Mouse (Mus musculus): ENCODE results near the gene Parp16. TPM values are rescaled to one million over a fixed set of nuclear protein-coding genes. Genes with fewer than 3 reads are reported as not detected.

Parp16 gene
- polyA plus RNA-seq, 1 experiment from 2014 or later, result 6.1 TPM

DNA sequence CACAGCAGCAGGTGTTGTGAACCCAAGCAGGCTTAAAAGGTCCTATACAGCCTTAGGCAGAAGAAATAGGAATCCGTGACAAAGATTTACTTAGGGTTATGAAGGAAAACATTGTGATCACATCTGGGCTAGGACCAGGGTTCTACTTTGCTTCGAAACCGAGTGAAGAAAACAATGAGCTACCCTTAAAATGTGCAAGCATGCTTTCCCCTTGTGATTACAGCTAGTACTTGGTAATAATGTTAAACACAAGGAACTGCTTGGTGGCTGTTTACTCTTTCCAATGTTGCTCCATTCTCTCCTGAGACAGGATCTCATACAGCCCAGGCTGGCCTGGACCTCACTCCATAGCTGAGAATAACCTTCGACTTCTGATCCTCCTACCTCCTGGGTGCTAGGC lies 34.0 kb upstream of the Parp16 start:
- peaks cover 66% of the 10 kb centered on the region for H3K4me1 ChIP-seq (ENCODE audit: control insufficient read depth, insufficient read depth, low read length)
- H3K9me3 ChIP-seq (ENCODE audit: control insufficient read depth, low read length), result no peaks in the 10 kb centered on the region
- 27% methylated on average over 4 of the region's 4 CpGs for WGBS
- no peaks in the 10 kb centered on the region; the same call in 1 of the 2 replicates for H3K36me3 ChIP-seq (ENCODE audit: control insufficient read depth, insufficient read depth, low read length)
- H3K4me3 ChIP-seq (ENCODE audit: low read depth, low read length), result no peak overlapping the region
- no peak overlapping the region; the same call in 1 of the 2 replicates for H3K4me2 ChIP-seq (ENCODE audit: low read depth)
- DNase-seq (ENCODE audit: low spot score) (no peak), ATAC-seq (ENCODE audit: insufficient read depth, low FRiP score, low TSS enrichment) (no peak)
- no peak overlapping the region for H3K9ac ChIP-seq (ENCODE audit: low read length)
- no peaks in the 10 kb centered on the region for H3K27me3 ChIP-seq (ENCODE audit: control insufficient read depth, insufficient read depth, low read length)
- peak overlapping the region; percentile 90 for H3K27ac ChIP-seq (ENCODE audit: low read depth, low read length)

DNA sequence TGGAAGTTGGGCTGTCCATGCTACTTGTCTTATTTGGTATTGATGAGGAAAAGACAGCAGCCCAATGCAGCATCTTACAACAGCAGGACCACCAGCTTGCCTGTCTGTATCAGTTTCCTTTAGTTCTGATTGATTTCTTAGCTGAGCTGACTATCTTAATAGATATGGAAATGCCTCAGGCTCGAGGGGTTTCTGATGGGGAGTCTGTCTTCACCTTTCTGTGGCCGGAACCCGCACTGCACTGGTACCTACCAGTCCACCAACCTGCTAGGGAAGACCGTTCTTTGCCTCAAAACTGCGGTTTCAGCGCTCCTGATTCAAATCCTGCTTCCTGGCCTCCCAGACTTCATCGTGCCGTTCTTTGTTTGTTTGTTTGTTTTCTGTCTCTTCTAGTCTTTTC lies 33.3 kb upstream of the Parp16 start:
- no peak for DNase-seq (ENCODE audit: low spot score)
- H3K27ac ChIP-seq (ENCODE audit: low read depth, low read length), result peak overlapping the region; percentile 90
- WGBS, result 13% methylated on average over 8 of the region's 8 CpGs
- H3K4me1 ChIP-seq (ENCODE audit: control insufficient read depth, insufficient read depth, low read length), result peaks cover 65% of the 10 kb centered on the region
- no peaks in the 10 kb centered on the region; the same call in 1 of the 2 replicates for H3K36me3 ChIP-seq (ENCODE audit: control insufficient read depth, insufficient read depth, low read length)
- H3K9me3 ChIP-seq (ENCODE audit: control insufficient read depth, low read length), result no peaks in the 10 kb centered on the region
- no peak overlapping the region for H3K4me3 ChIP-seq (ENCODE audit: low read depth, low read length)
- peak overlapping the region; percentile 40 for H3K9ac ChIP-seq (ENCODE audit: low read length)
- no peaks in the 10 kb centered on the region for H3K27me3 ChIP-seq (ENCODE audit: control insufficient read depth, insufficient read depth, low read length)
- H3K4me2 ChIP-seq (ENCODE audit: low read depth), result peak overlapping the region; percentile 59
- ATAC-seq (ENCODE audit: insufficient read depth, low FRiP score, low TSS enrichment), result no peak

DNA sequence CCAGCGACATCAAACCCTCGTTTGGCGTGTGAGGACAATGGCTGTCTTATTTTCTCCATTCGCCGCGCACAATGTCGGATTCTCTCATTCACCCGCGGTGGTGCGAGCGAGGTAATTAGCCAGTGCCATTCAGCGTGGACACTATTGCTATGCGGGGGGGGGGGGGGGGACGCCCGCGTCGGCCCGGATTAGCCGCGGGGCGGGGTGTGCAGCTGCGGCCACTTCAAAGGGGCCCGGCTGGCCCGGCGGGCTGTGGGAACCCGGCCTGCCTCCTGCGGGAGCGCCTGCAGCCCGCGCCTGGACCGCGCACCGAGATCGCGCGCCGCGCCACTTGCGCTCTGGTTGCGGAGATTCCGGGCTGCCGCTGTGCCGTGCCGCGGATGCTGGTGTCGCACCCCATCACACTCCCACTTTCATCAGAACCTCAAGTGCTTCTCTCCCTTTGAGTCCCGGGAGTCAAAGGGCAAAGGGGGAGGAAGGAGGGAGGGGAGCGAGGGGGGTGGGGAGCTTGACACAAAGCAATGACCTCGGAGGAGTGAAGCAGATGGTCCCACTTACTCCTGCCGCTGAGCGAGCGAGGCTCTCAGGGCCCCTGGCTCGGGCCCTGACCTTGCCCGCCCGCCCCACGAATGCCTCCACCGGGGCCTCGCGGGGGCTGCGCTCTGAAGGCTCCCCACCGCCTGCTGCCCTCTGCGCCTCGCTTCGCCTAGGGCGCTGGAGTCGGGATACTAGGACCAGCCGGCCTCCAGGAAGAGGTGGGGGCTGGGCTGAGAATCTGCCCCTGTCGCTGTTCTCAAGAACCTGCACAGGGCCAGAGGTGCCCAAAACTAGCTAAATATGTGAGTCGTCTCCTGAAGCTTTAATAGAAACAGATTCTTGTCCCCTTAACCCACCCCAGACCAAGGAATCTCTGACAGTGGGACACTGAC lies 32.2 kb upstream of the Parp16 start:
- Histone ChIP-seq H3K4me1 (ENCODE audit: control insufficient read depth, insufficient read depth, low read length) (peaks cover 58% of the 10 kb centered on the region), H3K9me3 (ENCODE audit: control insufficient read depth, low read length) (no peaks in the 10 kb centered on the region), H3K27me3 (ENCODE audit: control insufficient read depth, insufficient read depth, low read length) (no peaks in the 10 kb centered on the region), H3K9ac (ENCODE audit: low read length) (peak overlapping the region; percentile 40), H3K4me3 (ENCODE audit: low read depth, low read length) (peak overlapping the region; percentile 28), H3K4me2 (ENCODE audit: low read depth) (peak overlapping the region; percentile 59), H3K36me3 (ENCODE audit: control insufficient read depth, insufficient read depth, low read length) (no peaks in the 10 kb centered on the region; the same call in 1 of the 2 replicates), H3K27ac (ENCODE audit: low read depth, low read length) (peak overlapping the region; percentile 90)
- under 1% methylated on average over 43 of the region's 69 CpGs for WGBS
- DNase-seq (ENCODE audit: low spot score) (peak; percentile 89), ATAC-seq (ENCODE audit: insufficient read depth, low FRiP score, low TSS enrichment) (peak; percentile 92)

DNA sequence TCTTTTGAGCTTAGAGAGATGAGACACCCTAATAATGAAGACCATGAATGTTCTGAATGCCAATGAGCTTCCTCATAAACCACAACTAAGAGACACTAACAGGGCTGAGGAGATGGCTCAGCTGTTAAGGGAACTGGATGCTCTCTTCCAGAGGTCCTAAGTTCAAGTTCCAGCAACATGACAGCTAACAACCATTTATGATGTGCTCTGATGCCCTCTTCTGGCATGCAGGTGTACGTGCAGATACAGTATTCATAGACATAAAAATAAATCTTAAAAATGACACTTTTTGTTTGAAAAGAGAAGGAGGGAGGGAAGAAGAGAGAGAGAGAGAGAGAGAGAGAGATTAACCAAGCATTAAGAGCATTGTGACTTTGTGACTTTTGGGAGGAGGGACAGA lies 30.3 kb upstream of the Parp16 start:
- no peaks in the 10 kb centered on the region for H3K27me3 ChIP-seq (ENCODE audit: control insufficient read depth, insufficient read depth, low read length)
- H3K4me1 ChIP-seq (ENCODE audit: control insufficient read depth, insufficient read depth, low read length), result peaks cover 63% of the 10 kb centered on the region
- DNase-seq (ENCODE audit: low spot score) (no peak), ATAC-seq (ENCODE audit: insufficient read depth, low FRiP score, low TSS enrichment) (no peak)
- H3K4me2 ChIP-seq (ENCODE audit: low read depth), result no peak overlapping the region
- no peak overlapping the region for H3K4me3 ChIP-seq (ENCODE audit: low read depth, low read length)
- no peaks in the 10 kb centered on the region for H3K36me3 ChIP-seq (ENCODE audit: control insufficient read depth, insufficient read depth, low read length)
- WGBS, result 29% methylated on average over 1 of the region's 1 CpGs
- no peak overlapping the region for H3K9ac ChIP-seq (ENCODE audit: low read length)
- no peak overlapping the region for H3K27ac ChIP-seq (ENCODE audit: low read depth, low read length)
- no peaks in the 10 kb centered on the region for H3K9me3 ChIP-seq (ENCODE audit: control insufficient read depth, low read length)

DNA sequence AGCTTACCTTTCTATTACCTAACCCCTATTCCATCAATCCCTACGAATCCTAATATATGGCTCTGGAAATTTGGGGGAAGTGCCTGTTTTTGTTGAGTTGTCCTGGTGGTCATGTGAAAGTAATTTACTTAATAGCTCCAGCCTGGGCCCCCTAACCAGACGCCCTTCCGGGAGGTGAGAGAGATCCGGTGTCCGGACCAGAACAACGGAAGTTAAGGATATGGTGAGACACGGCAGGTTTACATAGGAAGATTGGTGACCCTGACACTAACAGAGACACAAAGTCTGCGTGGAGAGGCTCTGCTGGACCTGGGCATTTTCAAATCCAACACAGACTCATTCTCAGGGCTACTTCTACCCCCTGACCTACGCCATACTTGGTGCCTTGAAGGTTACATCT lies 28.8 kb upstream of the Parp16 start:
- Histone ChIP-seq H3K27ac (ENCODE audit: low read depth, low read length) (peak overlapping the region; percentile 34; the same call in 1 of the 2 replicates), H3K9ac (ENCODE audit: low read length) (no peak overlapping the region), H3K9me3 (ENCODE audit: control insufficient read depth, low read length) (no peaks in the 10 kb centered on the region), H3K27me3 (ENCODE audit: control insufficient read depth, insufficient read depth, low read length) (no peaks in the 10 kb centered on the region), H3K4me2 (ENCODE audit: low read depth) (no peak overlapping the region), H3K4me1 (ENCODE audit: control insufficient read depth, insufficient read depth, low read length) (peaks cover 51% of the 10 kb centered on the region), H3K4me3 (ENCODE audit: low read depth, low read length) (no peak overlapping the region), H3K36me3 (ENCODE audit: control insufficient read depth, insufficient read depth, low read length) (no peaks in the 10 kb centered on the region)
- no peak for DNase-seq (ENCODE audit: low spot score)
- WGBS, result 34% methylated on average over 9 of the region's 9 CpGs
- no peak for ATAC-seq (ENCODE audit: insufficient read depth, low FRiP score, low TSS enrichment)

- no peaks in the 10 kb centered on the region for H3K9me3 ChIP-seq (ENCODE audit: control insufficient read depth, low read length)
- no peak overlapping the region for H3K4me3 ChIP-seq (ENCODE audit: low read depth, low read length)
- H3K4me2 ChIP-seq (ENCODE audit: low read depth), result 0 out of 2 replicates have a peak overlapping the region, but pooled peaks have one; percentile 8
- peaks cover 41% of the 10 kb centered on the region for H3K4me1 ChIP-seq (ENCODE audit: control insufficient read depth, insufficient read depth, low read length)
- no peak overlapping the region for H3K9ac ChIP-seq (ENCODE audit: low read length)
- H3K27ac ChIP-seq (ENCODE audit: low read depth, low read length), result peak overlapping the region; percentile 69
- ATAC-seq (ENCODE audit: insufficient read depth, low FRiP score, low TSS enrichment) (peak; percentile 58; the same call in 1 of the 2 replicates), DNase-seq (ENCODE audit: low spot score) (no peak)
- H3K27me3 ChIP-seq (ENCODE audit: control insufficient read depth, insufficient read depth, low read length), result no peaks in the 10 kb centered on the region
- H3K36me3 ChIP-seq (ENCODE audit: control insufficient read depth, insufficient read depth, low read length), result no peaks in the 10 kb centered on the region
- WGBS, result 27% methylated on average over 4 of the region's 6 CpGs
Observed at GRCm38 (mm10) chr9:65168534-65168933, 26.6 kb upstream of the Parp16 start.

GRCm38 (mm10) chr9:65168952-65169351 lies 26.2 kb upstream of the Parp16 start:
- no peak for DNase-seq (ENCODE audit: low spot score)
- Histone ChIP-seq H3K4me3 (ENCODE audit: low read depth, low read length) (0 out of 2 replicates have a peak overlapping the region, but pooled peaks have one; percentile 2), H3K4me1 (ENCODE audit: control insufficient read depth, insufficient read depth, low read length) (peaks cover 41% of the 10 kb centered on the region), H3K36me3 (ENCODE audit: control insufficient read depth, insufficient read depth, low read length) (no peaks in the 10 kb centered on the region), H3K27ac (ENCODE audit: low read depth, low read length) (peak overlapping the region; percentile 69), H3K9me3 (ENCODE audit: control insufficient read depth, low read length) (no peaks in the 10 kb centered on the region), H3K4me2 (ENCODE audit: low read depth) (0 out of 2 replicates have a peak overlapping the region, but pooled peaks have one; percentile 12), H3K27me3 (ENCODE audit: control insufficient read depth, insufficient read depth, low read length) (no peaks in the 10 kb centered on the region), H3K9ac (ENCODE audit: low read length) (no peak overlapping the region)
- WGBS, result 9% methylated on average over 4 of the region's 4 CpGs
- ATAC-seq (ENCODE audit: insufficient read depth, low FRiP score, low TSS enrichment), result peak; percentile 45

DNA sequence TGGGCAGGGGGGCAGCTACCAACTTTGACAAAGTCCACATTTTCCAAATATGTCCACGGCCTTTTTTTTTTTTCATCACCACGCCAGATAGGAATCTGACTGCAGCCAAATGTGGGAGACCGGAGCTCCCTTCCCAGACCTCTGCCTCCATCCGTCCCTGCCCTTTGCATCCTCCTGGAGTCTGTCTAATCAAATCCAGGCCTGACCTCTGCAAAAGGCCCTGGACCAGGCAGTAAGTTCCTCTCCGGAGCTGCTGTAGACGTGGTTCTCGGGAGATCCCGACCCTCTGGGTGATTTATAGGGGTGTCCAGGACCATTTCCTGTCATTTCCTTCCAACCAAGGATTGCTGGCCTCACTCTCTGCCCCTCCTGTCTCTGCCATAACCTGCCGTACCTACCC lies 22.5 kb upstream of the Parp16 start:
- no peak overlapping the region for H3K4me3 ChIP-seq (ENCODE audit: low read depth, low read length)
- no peaks in the 10 kb centered on the region for H3K9me3 ChIP-seq (ENCODE audit: control insufficient read depth, low read length)
- no peaks in the 10 kb centered on the region for H3K27me3 ChIP-seq (ENCODE audit: control insufficient read depth, insufficient read depth, low read length)
- WGBS, result 35% methylated on average over 9 of the region's 9 CpGs
- H3K27ac ChIP-seq (ENCODE audit: low read depth, low read length), result no peak overlapping the region
- peaks cover 3% of the 10 kb centered on the region for H3K36me3 ChIP-seq (ENCODE audit: control insufficient read depth, insufficient read depth, low read length)
- DNase-seq (ENCODE audit: low spot score), result no peak
- 0 out of 2 replicates have a peak overlapping the region, but pooled peaks have one; percentile 4 for H3K9ac ChIP-seq (ENCODE audit: low read length)
- H3K4me2 ChIP-seq (ENCODE audit: low read depth), result no peak overlapping the region
- H3K4me1 ChIP-seq (ENCODE audit: control insufficient read depth, insufficient read depth, low read length), result peaks cover 53% of the 10 kb centered on the region
- ATAC-seq (ENCODE audit: insufficient read depth, low FRiP score, low TSS enrichment), result no peak
